Mouse (Mus musculus) midbrain, embryonic 10.5 days (tissue): ENCODE results near the gene Wdr82. TPM values are rescaled to one million over a fixed set of nuclear protein-coding genes. Genes with fewer than 3 reads are reported as not detected.

Experiments
- DNase-seq: peaks from one replicate; pipeline ENCODE4 v3.0.0-alpha.2; 2017; ENCODE audit warnings: low spot score
- H3K27ac ChIP-seq: fragments of 300-500 bp; sonication (generic); replicated peaks from 2 replicates; pipeline ENCODE4 v1.5.1; 2016; ENCODE audit warnings: mild to moderate bottlenecking
- H3K27me3 ChIP-seq: fragments of 300-500 bp; sonication (generic); 2 replicates; pipeline ENCODE4 v1.6.1; 2016; ENCODE audit warnings: low read depth, mild to moderate bottlenecking; ENCODE audit not compliant: poor library complexity, severe bottlenecking
- H3K36me3 ChIP-seq: fragments of 300-500 bp; sonication (generic); 2 replicates; pipeline ENCODE4 v1.6.1; 2016; ENCODE audit warnings: mild to moderate bottlenecking, moderate library complexity
- H3K4me1 ChIP-seq: fragments of 300-500 bp; sonication (generic); 2 replicates; pipeline ENCODE4 v1.6.1; 2016
- H3K4me3 ChIP-seq: fragments of 300-500 bp; sonication (generic); 2 replicates; pipeline ENCODE4 v1.5.1; 2016; ENCODE audit warnings: mild to moderate bottlenecking, moderate library complexity
- H3K9me3 ChIP-seq: fragments of 300-500 bp; sonication (generic); replicated peaks from 2 replicates; pipeline ENCODE4 v1.6.1; 2016; ENCODE audit warnings: mild to moderate bottlenecking
- WGBS: fragments of 180-500 bp; shearing (Covaris S2); methylation state at CpG from one replicate; pipeline ENCODE4 v1.1.7; 2016; 5-methylcytosine and 5-hydroxymethylcytosine counted together
- microRNA counts: library from miRNA; unstranded; fragments of <30 nt; microRNA quantifications from one replicate; lab custom pipeline; 2017
- microRNA-seq: library from miRNA; unstranded; fragments of <30 nt; microRNA quantifications from one replicate; pipeline ENCODE4, GENCODE M21; 2017
- polyA plus RNA-seq: library from polyadenylated mRNA; unstranded; fragments of >200 nt; fragmentation: Nextera tagmentation; extraction: Ambion mirVana; gene quantifications from 2 replicates; pipeline ENCODE4 v1.2.1, GENCODE M21; 2016

Gene Wdr82
- polyA plus RNA-seq, 1 experiment from 2014 or later: 23.4 TPM

- Histone ChIP-seq H3K4me1 (0 out of 2 replicates have a peak, but pooled peaks cover 4% of the 10 kb centered on the region), H3K36me3 (peaks cover 93% of the 10 kb centered on the region), H3K27ac (no peak overlapping the region), H3K4me3 (no peak overlapping the region), H3K9me3 (no peaks in the 10 kb centered on the region), H3K27me3 (no peaks in the 10 kb centered on the region)
- DNase-seq: no peak
- 91% methylated on average over 23 of the region's 23 CpGs for WGBS
These were observed 65.6 kb downstream of the Wdr82 start for GRCm38 (mm10) chr9:106236156-106236817.

GRCm38 (mm10) chr9:106236818-106237211, 66.1 kb downstream of the Wdr82 start:
- Histone ChIP-seq H3K36me3 (peaks cover 98% of the 10 kb centered on the region), H3K4me1 (0 out of 2 replicates have a peak, but pooled peaks cover under 1% of the 10 kb centered on the region), H3K27me3 (no peaks in the 10 kb centered on the region), H3K4me3 (no peak overlapping the region), H3K9me3 (no peaks in the 10 kb centered on the region), H3K27ac (no peak overlapping the region)
- no peak for DNase-seq
- 73% methylated on average over 3 of the region's 3 CpGs for WGBS

GRCm38 (mm10) chr9:106237401-106237800, 66.7 kb downstream of the Wdr82 start:
- 83% methylated on average over 8 of the region's 8 CpGs for WGBS
- DNase-seq: no peak
- no peak overlapping the region for H3K4me3 ChIP-seq
- H3K9me3 ChIP-seq: no peaks in the 10 kb centered on the region
- H3K27ac ChIP-seq: no peak overlapping the region
- no peaks in the 10 kb centered on the region for H3K4me1 ChIP-seq
- H3K27me3 ChIP-seq: no peaks in the 10 kb centered on the region
- peaks cover 100% of the 10 kb centered on the region for H3K36me3 ChIP-seq

- Histone ChIP-seq H3K27ac (no peak overlapping the region), H3K9me3 (no peaks in the 10 kb centered on the region), H3K4me1 (no peaks in the 10 kb centered on the region; the same call in 1 of the 2 replicates), H3K27me3 (no peaks in the 10 kb centered on the region), H3K4me3 (no peak overlapping the region), H3K36me3 (peaks cover 100% of the 10 kb centered on the region)
- no peak for DNase-seq
- 96% methylated on average over 10 of the region's 10 CpGs for WGBS
These were observed 67.2 kb downstream of the Wdr82 start for GRCm38 (mm10) chr9:106237878-106238277.

MicroRNAs encoded within 50 kb of the gene (microRNA counts, 519-probe panel; counts per million panel counts)
- microRNA mmu-let-7g (lab: Ali Mortazavi, UCI): 7,249 counts per million, percentile 71 among the panel's probes with 10 or more counts

Small RNAs within 50 kb of the gene (microRNA-seq; reads per million reads assigned to microRNA genes)
- gene Mir135a-1 (255 reads per million, percentile 61 among the genes with 10 or more reads in this experiment), gene Mirlet7g (3,249 reads per million, percentile 87 among the genes with 10 or more reads in this experiment)

Other genes starting within 250 kb of the Wdr82 start
- not detected in 2 replicates for gene Col6a5, start 210.3 kb upstream of the Wdr82 start, polyA plus RNA-seq
- gene Col6a4, start 74.1 kb upstream of the Wdr82 start, polyA plus RNA-seq: 0.06 and 0.10 TPM in 2 replicates
- gene Glyctk, start 12.8 kb upstream of the Wdr82 start, polyA plus RNA-seq: 5.0 and 8.4 TPM in 2 replicates
- 46.2 and 52.1 TPM in 2 replicates for gene Ppm1m, start 28.8 kb downstream of the Wdr82 start, polyA plus RNA-seq
- gene Twf2, start 32.2 kb downstream of the Wdr82 start, polyA plus RNA-seq: 69.7 and 74.8 TPM in 2 replicates
- 0.05 TPM in 1 of 2 replicates, not detected in the other for gene Tlr9, start 51.7 kb downstream of the Wdr82 start, polyA plus RNA-seq
- 71.1 and 82.7 TPM in 2 replicates for gene Alas1, start 77.7 kb downstream of the Wdr82 start, polyA plus RNA-seq
- 38.1 and 46.6 TPM in 2 replicates for gene Poc1a, start 110.1 kb downstream of the Wdr82 start, polyA plus RNA-seq
- gene Dusp7, start 197.7 kb downstream of the Wdr82 start, polyA plus RNA-seq: 11.4 and 14.1 TPM in 2 replicates